Mouse (Mus musculus) embryo, embryonic 11.5 days (tissue): Measurements from ENCODE around the gene Trappc6b.
"Not testable (repeated sequence)": the region's sequence is repeated elsewhere in the genome, so short reads cannot be mapped to it uniquely, and the experiment has no call there.

Experiments
- DNase-seq: peaks from one replicate; pipeline ENCODE4 v3.0.0-alpha.2; 2012; ENCODE audit warnings: low read depth, low spot score

The Trappc6b gene

DNA sequence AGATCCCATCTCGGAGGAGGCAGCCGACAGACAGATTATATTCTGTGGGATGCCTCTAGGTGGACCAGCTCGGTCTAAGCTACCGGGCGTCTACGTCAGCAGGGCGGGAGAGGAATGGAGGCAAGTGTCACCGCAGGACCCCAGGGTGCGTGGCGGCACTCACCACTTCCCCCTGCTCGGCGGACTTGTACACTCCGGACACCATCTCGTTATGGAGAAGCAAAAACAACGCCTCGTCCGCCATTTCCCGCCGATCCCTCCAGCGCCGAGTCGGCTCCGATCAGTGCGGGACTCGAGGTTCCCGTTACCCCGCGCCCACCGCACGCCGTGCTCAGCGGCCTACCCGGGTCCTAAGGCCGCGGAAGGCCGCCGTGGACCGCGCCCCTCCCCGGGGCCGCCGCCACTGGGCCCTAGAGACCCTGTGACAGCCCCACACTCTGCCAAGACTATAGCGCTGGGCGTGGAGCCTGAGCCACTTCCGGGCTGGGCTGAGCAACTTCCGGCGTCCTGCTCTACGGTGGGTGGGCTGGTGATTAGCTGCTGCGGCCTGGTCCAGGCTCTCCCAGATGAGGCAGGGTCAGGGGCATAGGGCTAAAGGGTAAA is at the start of gene Trappc6b:
Gene Trappc6b, minus strand, starts transcription at position 480 of the 603 bp plus-strand sequence.
- peak; percentile 54 for DNase-seq

DNA sequence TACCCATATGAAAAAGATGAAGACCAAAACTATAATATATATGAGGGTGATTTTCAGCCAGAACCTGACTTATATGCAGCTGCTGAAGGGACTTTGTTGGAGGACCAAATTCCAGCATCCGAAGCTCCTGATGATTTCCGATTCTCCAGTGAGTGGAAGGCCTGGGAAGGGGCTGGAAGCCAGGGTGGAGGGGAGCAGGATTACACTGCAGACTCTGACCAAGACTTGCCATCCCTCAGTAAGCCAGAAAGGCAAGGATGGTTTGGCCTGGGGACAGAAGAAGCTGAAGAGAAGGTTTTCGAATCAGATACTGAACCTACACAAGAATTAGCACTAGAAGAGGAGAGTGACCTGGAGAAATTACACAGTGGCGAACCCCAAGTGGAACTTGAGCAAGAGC is 46.7 kb upstream of the Trappc6b start:
- no peak for DNase-seq

GRCm38 (mm10) chr12:59106491-59106890 is 45.2 kb upstream of the Trappc6b start:
- no peak for DNase-seq

GRCm38 (mm10) chr12:59105914-59106313 is 44.6 kb upstream of the Trappc6b start:
- DNase-seq: no peak

DNA sequence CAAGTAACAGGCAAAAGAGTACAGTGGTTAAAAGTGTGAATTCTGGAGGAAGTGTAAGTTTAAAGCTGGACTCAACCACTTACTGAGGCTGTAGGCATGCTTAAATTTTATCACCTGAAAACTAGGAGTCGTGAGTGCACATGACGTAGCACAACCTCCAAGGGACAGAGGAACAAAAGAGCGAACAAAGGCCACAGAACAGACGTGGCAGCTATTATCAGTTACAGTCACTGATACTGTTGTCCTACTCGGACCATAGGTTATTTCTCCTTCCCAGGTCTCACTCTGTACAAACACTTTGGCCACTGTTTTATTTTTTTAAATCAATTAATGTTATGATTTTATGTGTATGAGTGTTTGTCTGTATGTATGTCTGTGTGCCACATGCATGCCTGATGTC is 43.5 kb upstream of the Trappc6b start:
- no peak for DNase-seq

- no peak for DNase-seq
Measured at GRCm38 (mm10) chr12:59095104-59096025, 34.1 kb upstream of the Trappc6b start, which contains the start of gene Mia2. Gene Mia2 (plus strand): TSS chr12:59095799.

- no peak for DNase-seq
Measured at GRCm38 (mm10) chr12:59093543-59093942, 32.3 kb upstream of the Trappc6b start.

DNA sequence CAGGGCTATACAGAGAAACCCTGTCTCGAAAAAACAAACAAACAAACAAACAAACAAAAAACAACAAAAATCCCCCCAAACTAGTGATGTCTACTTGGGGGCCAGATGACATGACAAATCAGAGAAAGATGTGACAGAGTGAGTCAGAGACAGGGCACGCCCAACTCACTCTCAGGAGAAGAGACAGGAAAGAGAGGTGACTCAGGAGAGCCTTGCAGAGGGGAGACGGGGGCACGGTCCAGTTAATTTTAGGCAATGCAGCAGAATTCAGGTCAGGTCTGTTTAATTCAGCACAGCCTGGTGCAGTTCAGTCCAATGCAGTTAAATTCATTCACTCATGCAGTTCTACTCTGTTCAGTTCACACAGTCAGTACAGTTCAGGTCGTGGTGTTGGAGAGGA is 24.9 kb upstream of the Trappc6b start:
- no peak for DNase-seq

DNA sequence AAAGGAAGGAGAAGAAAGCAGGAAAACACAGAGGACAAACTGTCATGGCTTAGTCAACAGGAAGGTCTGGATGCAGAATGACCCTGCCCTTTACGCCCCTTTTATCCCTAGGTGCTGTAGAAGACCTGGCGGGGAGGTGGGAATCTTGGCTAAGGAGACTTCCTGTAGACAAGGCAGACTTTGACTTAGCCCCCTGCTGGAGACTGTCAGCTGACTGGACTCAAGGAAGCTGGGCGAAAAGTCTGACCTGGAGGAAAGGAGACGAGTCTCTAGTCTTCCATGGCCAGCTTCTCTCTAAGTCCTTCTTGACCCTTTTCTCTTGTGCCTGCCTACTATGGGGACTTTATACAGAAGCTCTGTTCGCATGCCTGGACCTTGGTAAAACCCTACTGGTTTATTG is 23.2 kb upstream of the Trappc6b start:
- DNase-seq: no peak

DNA sequence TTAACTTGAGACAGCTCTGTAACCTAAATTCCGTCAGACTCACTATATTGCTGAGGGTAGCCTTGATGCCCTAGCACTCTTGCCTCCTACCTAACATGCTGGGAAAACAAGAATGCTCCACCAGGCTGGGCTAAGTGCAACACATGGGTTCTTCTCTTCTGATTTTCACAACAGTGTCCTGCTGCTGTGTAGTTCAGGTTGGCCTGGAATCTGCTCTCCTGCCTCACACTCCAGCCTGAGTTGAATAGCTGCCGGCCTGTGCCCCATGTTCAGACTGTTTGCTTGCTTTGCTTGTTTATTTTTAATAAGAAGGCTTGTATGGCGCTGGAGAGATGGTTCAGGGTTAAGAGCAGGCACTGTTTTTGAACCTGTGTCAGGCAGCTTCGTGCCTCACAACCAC is 19.2 kb upstream of the Trappc6b start:
- no peak for DNase-seq

GRCm38 (mm10) chr12:59077883-59078282 is 16.6 kb upstream of the Trappc6b start:
- no peak for DNase-seq

DNA sequence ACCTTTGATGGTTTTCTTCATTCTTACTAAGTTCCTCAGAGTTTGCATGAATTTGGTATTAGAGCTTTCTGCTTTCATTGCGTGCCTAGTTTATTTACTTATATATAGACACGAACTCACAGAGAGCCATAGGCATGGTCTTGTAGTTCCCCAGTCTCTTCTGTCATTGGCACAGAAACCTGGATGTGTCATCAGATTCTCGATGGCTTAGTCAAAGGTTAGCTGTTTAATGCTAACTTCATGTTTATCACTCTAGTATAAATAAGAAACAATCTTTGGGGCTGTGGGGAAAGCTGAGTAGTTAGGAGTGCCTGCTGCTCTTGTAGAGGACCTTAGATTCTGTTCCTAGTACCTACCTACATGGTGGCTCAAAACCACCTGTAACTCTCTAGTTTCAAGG is 15.7 kb upstream of the Trappc6b start:
- no peak for DNase-seq

GRCm38 (mm10) chr12:59074052-59074451 is 12.8 kb upstream of the Trappc6b start:
- DNase-seq: no peak

DNA sequence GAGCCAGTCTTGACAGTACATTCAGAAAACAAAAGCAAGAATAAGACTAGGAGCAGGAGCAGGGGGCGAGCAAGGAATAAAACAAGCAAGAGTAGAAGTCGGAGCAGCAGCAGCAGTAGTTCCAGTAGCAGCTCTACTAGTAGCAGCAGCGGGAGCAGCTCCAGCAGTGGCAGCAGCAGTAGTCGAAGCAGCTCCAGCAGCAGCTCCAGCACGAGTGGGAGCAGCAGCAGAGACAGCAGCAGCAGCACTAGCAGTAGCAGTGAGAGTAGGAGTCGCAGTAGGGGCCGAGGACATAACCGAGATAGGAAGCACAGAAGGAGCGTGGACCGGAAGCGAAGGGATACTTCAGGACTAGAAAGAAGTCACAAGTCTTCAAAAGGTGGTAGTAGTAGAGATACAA is 11.0 kb upstream of the Trappc6b start:
- DNase-seq: no peak

DNA sequence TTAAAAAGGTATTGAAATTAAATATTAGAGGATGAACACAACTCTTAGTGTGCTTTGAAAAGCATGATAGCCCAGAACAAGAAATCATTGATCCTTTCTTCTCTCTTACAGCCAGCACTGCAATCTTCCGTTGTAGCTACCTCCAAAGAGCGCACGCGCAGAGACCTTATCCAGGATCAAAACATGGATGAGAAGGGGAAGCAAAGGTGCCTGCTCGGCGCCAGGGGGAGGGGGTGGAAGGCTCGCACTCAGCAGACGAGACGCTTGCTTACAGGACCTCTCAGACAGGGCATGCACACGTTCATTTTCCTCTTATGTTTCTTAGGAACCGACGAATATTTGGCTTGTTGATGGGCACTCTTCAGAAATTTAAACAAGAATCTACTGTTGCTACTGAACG is 7.5 kb upstream of the Trappc6b start:
- no peak for DNase-seq

GRCm38 (mm10) chr12:59067095-59067494 is 5.8 kb upstream of the Trappc6b start:
- DNase-seq: no peak

DNA sequence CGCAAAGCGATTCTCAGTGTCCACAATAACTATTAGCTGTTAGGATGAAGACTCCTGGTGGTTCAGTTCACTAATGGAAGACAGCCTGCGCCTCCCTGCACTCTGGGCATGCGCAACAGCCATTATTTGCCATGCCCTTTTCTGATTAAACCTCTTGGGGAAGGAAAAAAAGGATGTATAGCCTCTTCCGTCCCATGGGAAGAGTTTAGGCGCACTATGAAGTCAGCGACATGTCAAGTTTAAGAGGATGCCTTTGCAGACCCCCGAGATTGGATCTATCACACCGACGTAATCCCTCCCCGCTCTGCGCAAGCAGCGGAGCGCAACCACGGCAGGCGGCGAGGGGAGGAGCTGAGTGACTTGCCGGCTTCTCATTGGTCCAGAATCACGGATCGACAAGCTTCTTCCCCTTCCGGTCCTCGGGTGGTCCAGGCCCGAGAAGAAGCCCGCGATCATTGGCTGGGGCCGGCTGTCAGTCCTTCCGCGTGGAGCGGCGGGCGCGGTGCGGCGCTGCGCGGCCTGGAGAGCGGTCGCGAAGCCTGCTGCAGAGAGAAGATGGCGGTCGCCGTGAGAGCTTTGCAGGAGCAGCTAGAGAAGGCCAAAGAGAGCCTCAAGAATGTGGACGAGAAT is 5.3 kb upstream of the Trappc6b start, which contains the start of gene Pnn:
Gene Pnn, plus strand, starts transcription at position 437 of the 630 bp plus-strand sequence.
- DNase-seq: peak; percentile 93

- DNase-seq: no peak
Measured at GRCm38 (mm10) chr12:59065776-59066175, 4.5 kb upstream of the Trappc6b start.

GRCm38 (mm10) chr12:59064837-59065236 is 3.6 kb upstream of the Trappc6b start:
- DNase-seq: no peak

- no peak for DNase-seq
Measured at GRCm38 (mm10) chr12:59060322-59060721, 950 bp downstream of the Trappc6b start.

- DNase-seq: not testable (repeated sequence)
Measured at GRCm38 (mm10) chr12:59058242-59058641, 3.0 kb downstream of the Trappc6b start.

DNA sequence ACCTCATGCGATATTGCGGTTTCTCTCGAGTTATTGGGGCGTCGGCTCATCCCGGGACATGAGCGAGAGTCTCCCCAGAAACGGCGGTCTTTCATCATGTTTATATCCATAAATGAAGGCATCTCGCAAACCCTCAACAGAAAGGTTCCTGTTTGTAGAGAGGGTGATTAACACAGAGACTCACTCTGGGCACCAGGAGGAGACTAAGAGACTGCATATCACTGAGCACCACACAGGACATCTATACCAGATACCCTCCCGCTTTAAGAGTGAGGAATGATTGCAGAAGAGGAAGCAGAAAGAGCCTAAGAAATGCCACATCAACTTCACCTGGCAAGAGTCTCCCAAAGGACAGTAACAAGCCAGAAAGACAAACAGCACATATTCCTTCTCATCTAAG is 5.0 kb downstream of the Trappc6b start:
- DNase-seq: no peak
